Mouse (Mus musculus) hindbrain, embryonic 15.5 days (tissue): ENCODE data around the gene Gm20388. TPM values are rescaled to one million over a fixed set of nuclear protein-coding genes. Genes with fewer than 3 reads are reported as not detected.

Experiments used
- ATAC-seq: fragments of 200-750 bp; cut with Nextera tagmentation; 2 replicates; pipeline ENCODE4 v1.8.0; 2017; ENCODE audit warnings: low read depth, moderate number of reproducible peaks, moderate TSS enrichment; ENCODE audit not compliant: low FRiP score
- H3K27ac ChIP-seq: fragments of 300-500 bp; sonication (generic); replicated peaks from 2 replicates; pipeline ENCODE4 v1.5.1; 2015; ENCODE audit warnings: mild to moderate bottlenecking, inconsistent platforms
- H3K27me3 ChIP-seq: fragments of 300-500 bp; sonication (generic); 2 replicates; pipeline ENCODE4 v1.6.1; 2015; ENCODE audit warnings: control low read depth, inconsistent platforms
- H3K36me3 ChIP-seq: fragments of 300-500 bp; sonication (generic); 2 replicates; pipeline ENCODE4 v1.6.1; 2015; ENCODE audit warnings: control low read depth, inconsistent platforms
- H3K4me1 ChIP-seq: fragments of 300-500 bp; sonication (generic); replicated peaks from 2 replicates; pipeline ENCODE4 v1.6.1; 2015; ENCODE audit warnings: control low read depth, inconsistent platforms
- H3K4me2 ChIP-seq: fragments of 300-500 bp; sonication (generic); 2 replicates; pipeline ENCODE4 v1.6.1; 2015; ENCODE audit warnings: moderate library complexity, mild to moderate bottlenecking, inconsistent platforms
- H3K4me3 ChIP-seq: fragments of 300-500 bp; sonication (generic); 2 replicates; pipeline ENCODE4 v1.5.1; 2015; ENCODE audit warnings: mild to moderate bottlenecking, inconsistent platforms
- H3K9ac ChIP-seq: fragments of 300-500 bp; sonication (generic); 2 replicates; pipeline ENCODE4 v1.6.1; 2015; ENCODE audit warnings: inconsistent platforms
- H3K9me3 ChIP-seq: fragments of 300-500 bp; sonication (generic); 2 replicates; pipeline ENCODE4 v1.6.1; 2016; ENCODE audit warnings: control low read depth, inconsistent platforms
- WGBS: fragments of 180-500 bp; shearing (Covaris S2); methylation state at CpG from one replicate; pipeline ENCODE4 v1.1.7; 2015; 5-methylcytosine and 5-hydroxymethylcytosine counted together
- polyA plus RNA-seq: library from polyadenylated mRNA; unstranded; fragments of >200 nt; fragmentation: Nextera tagmentation; extraction: Ambion mirVana; gene quantifications from 2 replicates; pipeline ENCODE4 v1.2.1, GENCODE M21; 2015

The Gm20388 gene
- polyA plus RNA-seq, 1 experiment from 2014 or later: 5.4 TPM

DNA sequence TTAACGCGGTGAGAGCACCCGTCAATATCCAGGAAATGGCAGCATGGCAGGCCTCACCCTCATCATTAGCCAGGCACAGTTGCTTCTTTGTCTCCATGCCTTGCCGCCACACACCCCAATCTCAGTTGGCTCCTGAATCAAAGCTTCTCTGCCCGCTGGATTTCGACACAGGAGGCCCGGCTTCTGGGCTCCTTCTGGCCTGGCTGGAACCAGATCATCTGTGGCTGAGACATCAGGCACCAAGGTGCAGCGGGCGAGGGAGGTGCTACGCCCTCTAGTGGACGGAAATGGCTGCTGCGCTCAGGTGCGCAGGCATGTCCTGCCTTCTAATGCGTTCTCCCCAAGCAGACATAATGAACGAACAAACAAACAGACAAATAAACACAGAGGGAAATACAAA lies 1302.6 kb downstream of the Gm20388 start:
- Histone ChIP-seq H3K9ac (no peak overlapping the region), H3K4me2 (no peak overlapping the region), H3K9me3 (no peaks in the 10 kb centered on the region), H3K36me3 (no peaks in the 10 kb centered on the region), H3K4me1 (peaks cover 7% of the 10 kb centered on the region; the same call in 1 of the 2 replicates), H3K27me3 (no peaks in the 10 kb centered on the region), H3K4me3 (no peak overlapping the region), H3K27ac (no peak overlapping the region)
- ATAC-seq: no peak
- WGBS: 53% methylated on average over 15 of the region's 15 CpGs

DNA sequence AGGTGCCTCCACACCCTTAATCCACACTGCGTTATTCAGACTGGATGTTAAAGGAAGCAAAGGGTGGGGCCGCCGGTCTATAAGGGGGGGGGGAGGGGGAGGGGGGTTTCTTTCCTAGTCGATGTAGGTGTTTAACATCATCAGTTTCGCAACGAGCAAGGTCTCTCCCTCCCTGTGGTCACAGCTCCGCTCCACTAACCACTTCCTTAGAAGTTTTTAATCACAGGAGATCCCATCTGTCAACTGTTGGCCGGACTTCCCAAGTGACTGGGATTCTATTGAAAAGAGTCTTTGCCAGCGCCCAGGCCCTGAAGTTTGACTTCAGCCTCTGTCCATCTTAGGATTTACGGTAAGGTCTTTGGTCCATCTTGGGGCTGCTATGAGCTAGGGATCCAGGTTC lies 1303.0 kb downstream of the Gm20388 start:
- Histone ChIP-seq H3K36me3 (no peaks in the 10 kb centered on the region), H3K4me1 (peaks cover 7% of the 10 kb centered on the region; the same call in 1 of the 2 replicates), H3K9ac (no peak overlapping the region), H3K4me3 (no peak overlapping the region), H3K9me3 (no peaks in the 10 kb centered on the region), H3K27ac (no peak overlapping the region), H3K4me2 (no peak overlapping the region), H3K27me3 (no peaks in the 10 kb centered on the region)
- 71% methylated on average over 10 of the region's 10 CpGs for WGBS
- no peak for ATAC-seq

DNA sequence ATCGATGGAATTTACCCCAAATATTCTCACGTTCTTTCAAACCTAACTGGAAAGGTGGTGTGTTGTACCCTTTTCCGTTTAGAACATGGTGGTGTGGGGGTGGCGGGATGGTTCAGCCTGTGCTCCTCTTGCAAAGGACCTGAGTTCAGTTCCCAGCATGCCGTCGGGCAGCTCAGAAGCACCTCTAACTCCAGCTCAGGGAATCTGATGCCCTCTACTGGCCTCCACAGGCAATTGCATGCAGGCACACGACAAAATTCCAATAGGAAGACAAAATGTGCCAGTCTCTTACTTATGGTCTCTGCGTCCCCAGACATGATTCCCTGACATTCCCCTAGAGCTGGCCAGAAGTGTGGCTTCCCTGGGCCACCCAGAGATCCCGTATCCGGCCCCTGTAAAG lies 1304.3 kb downstream of the Gm20388 start:
- Histone ChIP-seq H3K4me1 (peaks cover 10% of the 10 kb centered on the region), H3K4me3 (no peak overlapping the region), H3K9ac (no peak overlapping the region), H3K27me3 (no peaks in the 10 kb centered on the region), H3K36me3 (no peaks in the 10 kb centered on the region), H3K9me3 (no peaks in the 10 kb centered on the region), H3K4me2 (no peak overlapping the region), H3K27ac (no peak overlapping the region)
- ATAC-seq: no peak
- 76% methylated on average over 10 of the region's 10 CpGs for WGBS

DNA sequence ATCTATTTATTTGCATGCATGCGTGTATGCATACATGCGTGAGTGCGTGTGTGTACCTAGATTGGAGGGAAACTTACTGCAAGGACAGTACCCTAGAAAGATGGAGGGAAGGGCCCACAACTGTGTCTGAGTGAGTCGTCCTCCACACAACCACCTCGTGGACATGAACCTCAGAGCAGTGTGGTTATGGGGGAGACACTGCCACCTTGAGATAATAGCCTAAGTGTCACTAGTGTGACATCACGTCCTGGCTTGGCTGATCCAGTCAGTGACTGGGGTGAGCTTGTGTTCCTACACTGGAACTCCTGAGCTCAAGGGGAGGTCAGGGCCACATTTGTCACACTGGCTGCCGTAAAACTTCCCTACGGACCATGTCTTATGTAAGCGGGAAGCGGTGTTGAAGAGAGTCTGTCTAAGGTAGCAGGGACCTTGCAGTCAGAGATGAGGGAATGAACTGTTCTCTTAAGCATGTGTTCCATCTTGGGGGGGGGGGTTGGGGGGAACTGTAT lies 1305.9 kb downstream of the Gm20388 start:
- H3K27ac ChIP-seq: no peak overlapping the region
- peaks cover 1% of the 10 kb centered on the region; the same call in 1 of the 2 replicates for H3K27me3 ChIP-seq
- WGBS: 90% methylated on average over 10 of the region's 10 CpGs
- H3K36me3 ChIP-seq: no peaks in the 10 kb centered on the region
- H3K4me2 ChIP-seq: no peak overlapping the region
- H3K9me3 ChIP-seq: no peaks in the 10 kb centered on the region
- H3K4me1 ChIP-seq: peaks cover 10% of the 10 kb centered on the region
- no peak overlapping the region for H3K4me3 ChIP-seq
- no peak overlapping the region for H3K9ac ChIP-seq
- ATAC-seq: no peak

DNA sequence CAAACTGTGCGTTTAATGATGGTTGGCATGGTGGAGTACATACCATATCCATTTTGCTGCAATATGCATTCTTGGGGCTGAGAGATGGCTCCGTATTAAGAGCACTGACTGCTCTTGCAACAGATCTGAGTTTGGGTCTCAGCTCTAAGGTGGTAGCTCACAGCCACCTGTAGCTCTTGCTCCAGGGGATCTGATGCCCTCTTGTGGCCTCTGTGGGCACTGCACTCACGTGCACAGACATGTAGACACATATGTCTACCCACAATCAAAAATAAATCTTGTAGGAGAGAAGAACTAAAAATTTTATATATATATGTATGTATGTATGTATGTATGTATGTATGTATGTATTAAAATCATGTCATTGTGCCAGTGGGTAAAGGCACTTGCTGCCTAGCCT lies 1307.8 kb downstream of the Gm20388 start:
- Histone ChIP-seq H3K27me3 (peaks cover 4% of the 10 kb centered on the region; the same call in 1 of the 2 replicates), H3K9me3 (no peaks in the 10 kb centered on the region), H3K9ac (no peak overlapping the region), H3K4me3 (no peak overlapping the region), H3K4me1 (peaks cover 4% of the 10 kb centered on the region; the same call in 1 of the 2 replicates), H3K27ac (no peak overlapping the region), H3K36me3 (no peaks in the 10 kb centered on the region), H3K4me2 (no peak overlapping the region)
- 90% methylated on average over 3 of the region's 3 CpGs for WGBS
- no peak for ATAC-seq

DNA sequence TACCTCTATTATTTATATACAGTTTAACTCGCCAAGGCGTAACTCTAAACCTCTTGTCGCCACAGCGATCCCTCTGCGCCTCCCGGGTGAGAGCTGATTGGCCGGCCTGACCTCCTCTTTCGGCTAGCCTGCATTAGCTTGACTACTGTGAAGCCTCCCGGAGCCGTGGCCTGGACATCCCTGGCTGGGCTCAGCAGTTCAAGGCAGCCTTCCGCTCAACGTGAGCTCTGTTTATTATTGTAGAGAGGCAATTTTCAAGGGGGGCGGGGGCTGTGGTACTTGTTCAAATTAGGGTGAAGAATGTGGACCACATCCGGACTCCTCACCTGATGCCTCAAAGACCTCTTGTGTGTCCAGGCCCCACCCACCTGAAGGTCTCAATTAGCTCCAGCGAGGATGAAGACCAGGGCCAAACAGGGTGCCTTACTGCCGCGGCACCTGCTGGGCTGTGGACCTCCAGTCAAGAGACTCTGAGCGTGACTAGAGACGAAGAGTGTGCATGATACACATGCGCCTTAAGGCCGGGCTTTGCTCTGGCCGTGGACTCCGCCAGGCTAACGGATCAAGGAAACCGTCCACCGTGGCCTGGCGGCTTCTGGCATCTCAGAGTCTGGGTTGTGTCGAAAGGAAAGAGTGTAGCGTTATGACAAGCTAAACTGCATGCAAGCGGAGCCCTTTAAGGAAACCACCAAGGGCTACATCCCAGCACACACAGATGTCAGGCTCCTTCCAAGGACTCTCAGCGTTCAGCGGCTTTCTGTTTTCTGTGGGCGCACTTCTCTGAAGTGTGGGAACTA lies 1309.7 kb downstream of the Gm20388 start:
- WGBS: 49% methylated on average over 33 of the region's 33 CpGs
- Histone ChIP-seq H3K36me3 (no peaks in the 10 kb centered on the region), H3K4me3 (no peak overlapping the region), H3K9ac (no peak overlapping the region), H3K4me2 (0 out of 2 replicates have a peak overlapping the region, but pooled peaks have one; percentile 2), H3K4me1 (peaks cover 4% of the 10 kb centered on the region; the same call in 1 of the 2 replicates), H3K27me3 (peaks cover 4% of the 10 kb centered on the region; the same call in 1 of the 2 replicates), H3K9me3 (no peaks in the 10 kb centered on the region), H3K27ac (no peak overlapping the region)
- no peak for ATAC-seq

DNA sequence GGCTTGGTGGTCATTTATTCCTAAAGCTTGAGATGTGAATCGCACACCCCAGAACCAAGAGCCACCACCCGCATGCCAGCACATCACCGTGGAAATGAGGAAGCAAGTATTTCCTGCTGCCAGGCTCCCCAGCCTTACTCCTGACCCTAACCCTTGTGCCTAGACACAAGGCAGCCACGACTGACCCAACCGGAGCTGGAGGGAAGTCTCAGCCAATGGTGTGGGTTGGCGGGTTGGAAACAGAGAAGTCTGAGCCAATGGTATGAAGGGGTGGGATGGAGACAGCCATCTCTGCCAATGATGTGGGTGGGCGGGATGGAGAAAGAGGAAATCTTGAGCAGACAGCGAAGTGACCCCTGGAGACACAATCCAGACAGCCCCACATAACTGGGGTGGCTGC lies 1314.1 kb downstream of the Gm20388 start:
- no peak overlapping the region for H3K9ac ChIP-seq
- H3K36me3 ChIP-seq: no peaks in the 10 kb centered on the region
- H3K4me2 ChIP-seq: no peak overlapping the region
- H3K4me1 ChIP-seq: peaks cover 8% of the 10 kb centered on the region
- ATAC-seq: no peak
- H3K9me3 ChIP-seq: no peaks in the 10 kb centered on the region
- WGBS: 73% methylated on average over 8 of the region's 8 CpGs
- H3K4me3 ChIP-seq: no peak overlapping the region
- peaks cover 4% of the 10 kb centered on the region; the same call in 1 of the 2 replicates for H3K27me3 ChIP-seq
- no peak overlapping the region for H3K27ac ChIP-seq

DNA sequence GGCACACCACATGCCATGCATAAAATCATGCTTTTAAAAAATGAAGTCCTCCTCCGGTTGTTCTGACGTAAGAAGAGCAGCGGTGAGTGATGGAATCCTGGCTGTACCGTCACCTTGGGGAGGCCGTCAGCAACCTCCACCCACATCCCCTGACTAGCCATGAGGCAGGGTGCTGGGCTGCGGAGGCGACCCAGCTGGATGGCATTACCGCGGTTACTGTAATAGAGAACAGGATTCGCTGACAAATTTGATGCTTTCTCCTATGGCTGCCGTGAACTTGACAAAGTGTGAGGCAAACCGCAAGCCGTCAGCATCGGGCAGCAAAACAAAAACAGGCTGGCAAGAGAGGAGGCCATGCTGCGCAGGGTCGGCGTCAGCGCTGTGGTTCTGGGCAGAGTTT lies 1317.1 kb downstream of the Gm20388 start:
- 65% methylated on average over 18 of the region's 18 CpGs for WGBS
- no peak for ATAC-seq
- Histone ChIP-seq H3K4me3 (no peak overlapping the region), H3K27me3 (no peaks in the 10 kb centered on the region), H3K9ac (no peak overlapping the region), H3K36me3 (no peaks in the 10 kb centered on the region), H3K27ac (no peak overlapping the region), H3K9me3 (no peaks in the 10 kb centered on the region), H3K4me2 (no peak overlapping the region), H3K4me1 (peaks cover 4% of the 10 kb centered on the region; the same call in 1 of the 2 replicates)

DNA sequence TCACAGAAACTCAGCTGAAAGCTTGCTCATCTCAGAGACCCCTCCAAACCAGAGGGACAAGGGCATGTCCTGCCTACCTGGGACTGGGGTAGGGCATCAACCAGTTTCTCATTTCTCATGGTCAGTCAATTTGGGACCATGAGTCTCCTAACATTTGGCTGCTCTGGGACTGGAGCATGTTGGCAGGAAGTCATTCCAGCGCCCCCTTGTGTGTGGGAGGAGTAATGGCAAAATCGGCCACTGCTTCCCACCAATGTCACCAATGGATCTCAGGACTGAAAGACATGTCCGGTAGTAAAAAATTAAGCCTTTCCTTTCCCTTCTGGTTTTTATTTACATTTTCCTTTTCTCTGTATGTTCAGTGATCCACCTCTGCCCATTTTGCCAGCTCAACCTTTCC lies 1318.3 kb downstream of the Gm20388 start:
- H3K4me2 ChIP-seq: no peak overlapping the region
- no peak overlapping the region for H3K9ac ChIP-seq
- peaks cover 4% of the 10 kb centered on the region; the same call in 1 of the 2 replicates for H3K4me1 ChIP-seq
- H3K9me3 ChIP-seq: no peaks in the 10 kb centered on the region
- no peaks in the 10 kb centered on the region for H3K36me3 ChIP-seq
- H3K27ac ChIP-seq: no peak overlapping the region
- 73% methylated on average over 3 of the region's 3 CpGs for WGBS
- no peak overlapping the region for H3K4me3 ChIP-seq
- no peaks in the 10 kb centered on the region for H3K27me3 ChIP-seq
- ATAC-seq: no peak

DNA sequence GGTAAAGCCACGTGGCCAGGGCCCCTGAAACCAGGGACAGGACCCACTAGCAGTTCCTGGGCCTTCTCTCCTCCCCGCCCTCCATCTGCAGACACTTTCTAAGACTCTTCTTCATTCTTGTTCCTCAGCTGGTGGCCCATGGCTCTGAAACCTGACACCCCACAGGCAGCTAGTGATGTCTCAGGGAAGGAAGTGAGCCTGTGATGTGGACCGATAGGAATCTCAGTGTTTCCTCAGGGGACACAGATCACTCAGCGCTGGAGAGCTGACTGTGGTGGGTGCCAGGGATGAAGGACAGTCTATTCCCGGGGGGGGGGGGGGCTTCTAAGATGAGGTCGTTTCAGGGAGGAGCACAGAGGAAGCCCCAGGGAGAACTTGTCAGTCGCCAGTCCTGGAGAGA lies 1318.9 kb downstream of the Gm20388 start:
- Histone ChIP-seq H3K4me3 (no peak overlapping the region), H3K36me3 (no peaks in the 10 kb centered on the region), H3K9me3 (no peaks in the 10 kb centered on the region), H3K9ac (no peak overlapping the region), H3K27me3 (no peaks in the 10 kb centered on the region), H3K4me1 (peaks cover 4% of the 10 kb centered on the region; the same call in 1 of the 2 replicates), H3K4me2 (no peak overlapping the region), H3K27ac (no peak overlapping the region)
- no peak for ATAC-seq
- WGBS: 47% methylated on average over 7 of the region's 7 CpGs

DNA sequence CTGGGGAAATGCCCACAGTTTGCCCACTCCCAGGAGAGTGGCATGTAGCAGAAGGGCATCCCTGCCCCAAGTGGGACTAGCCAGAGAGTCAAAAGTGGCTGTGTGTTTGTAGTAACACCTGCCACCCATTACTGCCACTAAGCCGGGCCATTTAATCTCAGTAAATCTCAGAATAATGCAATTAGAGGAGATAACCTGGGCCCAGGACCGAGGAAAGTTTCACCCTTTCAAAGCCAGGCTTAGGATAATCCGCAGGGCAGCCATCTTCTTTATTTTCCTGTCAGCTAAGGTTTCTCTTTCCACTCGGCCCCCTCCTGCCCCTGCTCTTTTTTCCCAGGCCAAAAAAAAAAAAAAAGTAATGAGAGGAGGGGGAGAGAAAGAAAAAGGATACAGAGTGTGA lies 1322.6 kb downstream of the Gm20388 start:
- Histone ChIP-seq H3K9me3 (no peaks in the 10 kb centered on the region), H3K4me3 (no peak overlapping the region), H3K27me3 (no peaks in the 10 kb centered on the region), H3K4me1 (no peaks in the 10 kb centered on the region), H3K9ac (no peak overlapping the region), H3K36me3 (no peaks in the 10 kb centered on the region), H3K27ac (no peak overlapping the region), H3K4me2 (no peak overlapping the region)
- ATAC-seq: no peak
- WGBS: 56% methylated on average over 4 of the region's 4 CpGs

DNA sequence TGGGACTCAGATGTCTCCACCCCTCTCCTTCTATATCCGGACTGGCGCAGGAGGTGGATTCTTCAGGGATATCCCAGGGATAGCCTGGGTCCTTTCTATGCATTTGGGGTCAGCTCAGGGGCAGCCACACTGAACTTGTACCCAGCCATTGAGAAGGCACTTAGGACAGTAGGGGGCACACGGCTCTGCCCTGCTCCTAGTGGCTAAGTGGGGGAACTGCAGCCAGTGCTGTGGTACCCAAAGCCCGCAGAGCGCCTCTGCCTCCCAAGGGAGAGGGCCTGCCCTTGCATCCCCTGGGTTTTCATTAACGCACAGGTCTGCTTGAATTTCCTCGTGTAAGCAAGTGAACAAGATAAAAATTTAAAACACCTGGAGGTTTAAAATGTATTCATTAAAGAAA lies 1324.3 kb downstream of the Gm20388 start:
- Histone ChIP-seq H3K9me3 (no peaks in the 10 kb centered on the region), H3K4me2 (no peak overlapping the region), H3K4me1 (no peaks in the 10 kb centered on the region), H3K27ac (no peak overlapping the region), H3K4me3 (no peak overlapping the region), H3K9ac (no peak overlapping the region), H3K27me3 (no peaks in the 10 kb centered on the region), H3K36me3 (no peaks in the 10 kb centered on the region)
- WGBS: 65% methylated on average over 7 of the region's 7 CpGs
- ATAC-seq: no peak
